Mouse (Mus musculus): ENCODE results near the gene Tecpr2.

GRCm38 (mm10) chr12:110939385-110939784, 50.3 kb downstream of the Tecpr2 start:
- TF ChIP-seq CTCF (IDR thresholded peaks at IDR 0.05; ENCODE audit: insufficient read depth, low read length) (no peak), POLR2A (IDR thresholded peaks at IDR 0.05; ENCODE audit: borderline replicate concordance, extremely low read depth, low read depth, low read length) (no peak)
